Mouse (Mus musculus) hindbrain, postnatal 0 days (tissue): ENCODE measurements at regions not wholly inside any gene's neighbourhood (a gene's known extent, or its start where the extent isn't known, plus 50 kb on each side); places are given as distances from the start of the nearest gene placed in this dataset.

ENCODE experiments used
- ATAC-seq: fragments of 200-750 bp; cut with Nextera tagmentation; 2 replicates; pipeline ENCODE4 v1.8.0; 2017; ENCODE audit warnings: mild to moderate bottlenecking, moderate TSS enrichment, moderate library complexity
- DNase-seq: peaks from one replicate; pipeline ENCODE4 v3.0.0-alpha.2; 2015; ENCODE audit warnings: low spot score
- H3K27ac ChIP-seq: fragments of 300-500 bp; sonication (generic); 2 replicates; pipeline ENCODE4 v1.5.1; 2014; ENCODE audit warnings: mild to moderate bottlenecking
- H3K27me3 ChIP-seq: fragments of 300-500 bp; sonication (generic); 2 replicates; pipeline ENCODE4 v1.6.1; 2014; ENCODE audit warnings: low read length, mixed read lengths; ENCODE audit not compliant: insufficient read depth
- H3K36me3 ChIP-seq: fragments of 300-500 bp; sonication (generic); 2 replicates; pipeline ENCODE4 v1.6.1; 2014; ENCODE audit warnings: low read length, mixed read lengths; ENCODE audit not compliant: insufficient read depth
- H3K4me1 ChIP-seq: fragments of 300-500 bp; sonication (generic); 2 replicates; pipeline ENCODE4 v1.6.1; 2014; ENCODE audit warnings: antibody characterized with exemption, low read length, mixed read lengths; ENCODE audit not compliant: insufficient read depth
- H3K4me2 ChIP-seq: fragments of 300-500 bp; sonication (generic); 2 replicates; pipeline ENCODE4 v1.6.1; 2014; ENCODE audit warnings: low read depth, mild to moderate bottlenecking, low read length, moderate library complexity, mixed read lengths
- H3K4me3 ChIP-seq: fragments of 300-500 bp; sonication (generic); 2 replicates; pipeline ENCODE4 v1.5.1; 2014; ENCODE audit warnings: low read length
- H3K9ac ChIP-seq: fragments of 300-500 bp; sonication (generic); replicated peaks from 2 replicates; pipeline ENCODE4 v1.6.1; 2014; ENCODE audit warnings: mild to moderate bottlenecking, low read length, moderate library complexity, mixed read lengths
- H3K9me3 ChIP-seq: fragments of 300-500 bp; sonication (generic); 2 replicates; pipeline ENCODE4 v1.6.1; 2016; ENCODE audit warnings: low read length, mixed read lengths
- CTCF ChIP-seq: IDR thresholded peaks from 2 replicates; pipeline ENCODE4 v1.5.1; 2016; ENCODE audit warnings: antibody characterized with exemption, control low read depth, low read depth
- WGBS: fragments of 180-500 bp; shearing (Covaris S2); extraction: QIAGEN DNeasy Blood & Tissue Kit; methylation state at CpG from one replicate; pipeline ENCODE4 v1.1.7; 2014; 5-methylcytosine and 5-hydroxymethylcytosine counted together

- DNase-seq = peak; percentile 75
- Histone ChIP-seq H3K27me3 (no peaks in the 10 kb centered on the region), H3K4me1 (peaks cover 6% of the 10 kb centered on the region; the same call in 1 of the 2 replicates), H3K9me3 (no peaks in the 10 kb centered on the region), H3K9ac (no peak overlapping the region), H3K4me3 (no peak overlapping the region), H3K36me3 (no peaks in the 10 kb centered on the region), H3K27ac (peak overlapping the region; percentile 41; the same call in 1 of the 2 replicates), H3K4me2 (no peak overlapping the region)
- peak; percentile 65 for ATAC-seq
- TF ChIP-seq CTCF = no peak
- WGBS = 53% methylated on average over 6 of the region's 6 CpGs
Measured at GRCm38 (mm10) chr6:50933510-50933909, 279.3 kb upstream of the Npvf start.

GRCm38 (mm10) chr6:50934245-50934644, 280.0 kb upstream of the Npvf start:
- Histone ChIP-seq H3K9ac (no peak overlapping the region), H3K9me3 (no peaks in the 10 kb centered on the region), H3K36me3 (no peaks in the 10 kb centered on the region), H3K4me3 (no peak overlapping the region), H3K4me1 (peaks cover 6% of the 10 kb centered on the region; the same call in 1 of the 2 replicates), H3K27ac (peak overlapping the region; percentile 41; the same call in 1 of the 2 replicates), H3K4me2 (0 out of 2 replicates have a peak overlapping the region, but pooled peaks have one; percentile 17), H3K27me3 (no peaks in the 10 kb centered on the region)
- TF ChIP-seq CTCF = no peak
- ATAC-seq (no peak), DNase-seq (peak; percentile 55)
- WGBS = 50% methylated on average over 10 of the region's 10 CpGs

- DNase-seq = no peak
- Histone ChIP-seq H3K36me3 (no peaks in the 10 kb centered on the region), H3K9me3 (no peaks in the 10 kb centered on the region), H3K4me3 (no peak overlapping the region), H3K4me2 (no peak overlapping the region), H3K27me3 (no peaks in the 10 kb centered on the region), H3K4me1 (peaks cover 6% of the 10 kb centered on the region; the same call in 1 of the 2 replicates), H3K27ac (no peak overlapping the region), H3K9ac (no peak overlapping the region)
- no peak for ATAC-seq
- WGBS = 80% methylated on average over 8 of the region's 8 CpGs
- TF ChIP-seq CTCF = no peak
Measured at GRCm38 (mm10) chr6:50936306-50936705, 282.1 kb upstream of the Npvf start.

- ATAC-seq (no peak), DNase-seq (peak; percentile 90)
- H3K9me3 ChIP-seq = no peaks in the 10 kb centered on the region
- no peak overlapping the region for H3K9ac ChIP-seq
- no peak overlapping the region for H3K27ac ChIP-seq
- peak; percentile 100 for TF ChIP-seq CTCF
- H3K4me1 ChIP-seq = peaks cover 6% of the 10 kb centered on the region; the same call in 1 of the 2 replicates
- no peak overlapping the region for H3K4me2 ChIP-seq
- 31% methylated on average over 9 of the region's 9 CpGs for WGBS
- H3K36me3 ChIP-seq = no peaks in the 10 kb centered on the region
- H3K4me3 ChIP-seq = no peak overlapping the region
- no peaks in the 10 kb centered on the region for H3K27me3 ChIP-seq
Measured at GRCm38 (mm10) chr6:50937094-50937493, 282.9 kb upstream of the Npvf start.

GRCm38 (mm10) chr6:50938879-50939278, 284.6 kb upstream of the Npvf start:
- no peaks in the 10 kb centered on the region for H3K9me3 ChIP-seq
- H3K4me2 ChIP-seq = no peak overlapping the region
- DNase-seq (peak; percentile 76), ATAC-seq (peak; percentile 58; the same call in 1 of the 2 replicates)
- no peaks in the 10 kb centered on the region for H3K27me3 ChIP-seq
- 25% methylated on average over 7 of the region's 7 CpGs for WGBS
- H3K9ac ChIP-seq = no peak overlapping the region
- TF ChIP-seq CTCF = peak; percentile 84
- no peak overlapping the region for H3K4me3 ChIP-seq
- H3K27ac ChIP-seq = no peak overlapping the region
- H3K36me3 ChIP-seq = no peaks in the 10 kb centered on the region
- 0 out of 2 replicates have a peak, but pooled peaks cover 5% of the 10 kb centered on the region for H3K4me1 ChIP-seq

- ATAC-seq = 0 out of 2 replicates have a peak, but pooled peaks have one; percentile 35
- Histone ChIP-seq H3K4me2 (no peak overlapping the region), H3K9ac (no peak overlapping the region), H3K4me3 (no peak overlapping the region), H3K4me1 (no peaks in the 10 kb centered on the region), H3K27me3 (no peaks in the 10 kb centered on the region), H3K9me3 (no peaks in the 10 kb centered on the region), H3K27ac (no peak overlapping the region), H3K36me3 (no peaks in the 10 kb centered on the region)
- peak; percentile 43 for DNase-seq
- peak; percentile 60 for TF ChIP-seq CTCF
- WGBS = 55% methylated on average over 2 of the region's 2 CpGs
Measured at GRCm38 (mm10) chr6:50939440-50939839, 285.2 kb upstream of the Npvf start.

- Histone ChIP-seq H3K9me3 (no peaks in the 10 kb centered on the region), H3K27me3 (no peaks in the 10 kb centered on the region), H3K4me1 (no peaks in the 10 kb centered on the region), H3K27ac (no peak overlapping the region), H3K36me3 (no peaks in the 10 kb centered on the region), H3K4me3 (no peak overlapping the region), H3K9ac (no peak overlapping the region), H3K4me2 (no peak overlapping the region)
- peak; percentile 51 for TF ChIP-seq CTCF
- 9% methylated on average over 1 of the region's 1 CpGs for WGBS
- no peak for ATAC-seq
- peak; percentile 39 for DNase-seq
Measured at GRCm38 (mm10) chr6:50940118-50940517, 285.9 kb upstream of the Npvf start.
